Mouse (Mus musculus) midbrain, postnatal 0 days (tissue): Measurements from ENCODE around the gene Kif4. TPM values are rescaled to one million over a fixed set of nuclear protein-coding genes. Genes with fewer than 3 reads are reported as not detected.

Experiments used
- ATAC-seq: fragments of 200-750 bp; cut with Nextera tagmentation; 2 replicates; pipeline ENCODE4 v1.8.0; 2017; ENCODE audit warnings: moderate number of reproducible peaks, mild to moderate bottlenecking, moderate TSS enrichment, moderate library complexity; ENCODE audit not compliant: low FRiP score
- DNase-seq: peaks from one replicate; pipeline ENCODE4 v3.0.0-alpha.2; 2015; ENCODE audit warnings: low spot score
- H3K27ac ChIP-seq: fragments of 300-500 bp; sonication (generic); 2 replicates; pipeline ENCODE4 v1.5.1; 2014; ENCODE audit warnings: low read depth, mild to moderate bottlenecking, low read length, mixed read lengths
- H3K27me3 ChIP-seq: fragments of 300-500 bp; sonication (generic); 2 replicates; pipeline ENCODE4 v1.6.1; 2014; ENCODE audit warnings: low read length, control low read depth, mixed read lengths; ENCODE audit not compliant: insufficient read depth
- H3K36me3 ChIP-seq: fragments of 300-500 bp; sonication (generic); 2 replicates; pipeline ENCODE4 v1.6.1; 2014; ENCODE audit warnings: low read length, control low read depth, mixed read lengths; ENCODE audit not compliant: insufficient read depth
- H3K4me1 ChIP-seq: fragments of 300-500 bp; sonication (generic); 2 replicates; pipeline ENCODE4 v1.6.1; 2014; ENCODE audit warnings: mild to moderate bottlenecking, control low read depth, antibody characterized with exemption, low read length, mixed read lengths; ENCODE audit not compliant: insufficient read depth
- H3K4me2 ChIP-seq: fragments of 300-500 bp; sonication (generic); 2 replicates; pipeline ENCODE4 v1.6.1; 2014; ENCODE audit warnings: low read depth, mild to moderate bottlenecking, low read length, mixed read lengths; ENCODE audit not compliant: poor library complexity, severe bottlenecking
- H3K4me3 ChIP-seq: fragments of 300-500 bp; sonication (generic); 2 replicates; pipeline ENCODE4 v1.5.1; 2014; ENCODE audit warnings: low read depth, mild to moderate bottlenecking, low read length, moderate library complexity
- H3K9ac ChIP-seq: fragments of 300-500 bp; sonication (generic); replicated peaks from 2 replicates; pipeline ENCODE4 v1.6.1; 2014; ENCODE audit warnings: mild to moderate bottlenecking, low read length, moderate library complexity, mixed read lengths; ENCODE audit not compliant: poor library complexity, severe bottlenecking
- H3K9me3 ChIP-seq: fragments of 300-500 bp; sonication (generic); 2 replicates; pipeline ENCODE4 v1.6.1; 2016; ENCODE audit warnings: low read length, control low read depth
- CTCF ChIP-seq: IDR thresholded peaks from 2 replicates; pipeline ENCODE4 v1.5.1; 2016; ENCODE audit warnings: antibody characterized with exemption, mild to moderate bottlenecking
- WGBS: fragments of 180-500 bp; shearing (Covaris S2); extraction: QIAGEN DNeasy Blood & Tissue Kit; methylation state at CpG from one replicate; pipeline ENCODE4 v1.1.7; 2014; 5-methylcytosine and 5-hydroxymethylcytosine counted together
- polyA plus RNA-seq: library from polyadenylated mRNA; unstranded; fragments of >200 nt; fragmentation: Nextera tagmentation; extraction: Ambion mirVana; gene quantifications from 2 replicates; pipeline ENCODE4 v1.2.1, GENCODE M21; 2015
- total RNA-seq: library from RNA; depleted of rRNA; stranded (reverse); fragments of >200 nt; gene quantifications from 2 replicates; pipeline ENCODE4 v1.2.3, GENCODE M21; 2014

Gene Kif4
- total and polyA plus RNA-seq, 2 experiments from 2014 or later, result 1.6 to 3.9 TPM

DNA sequence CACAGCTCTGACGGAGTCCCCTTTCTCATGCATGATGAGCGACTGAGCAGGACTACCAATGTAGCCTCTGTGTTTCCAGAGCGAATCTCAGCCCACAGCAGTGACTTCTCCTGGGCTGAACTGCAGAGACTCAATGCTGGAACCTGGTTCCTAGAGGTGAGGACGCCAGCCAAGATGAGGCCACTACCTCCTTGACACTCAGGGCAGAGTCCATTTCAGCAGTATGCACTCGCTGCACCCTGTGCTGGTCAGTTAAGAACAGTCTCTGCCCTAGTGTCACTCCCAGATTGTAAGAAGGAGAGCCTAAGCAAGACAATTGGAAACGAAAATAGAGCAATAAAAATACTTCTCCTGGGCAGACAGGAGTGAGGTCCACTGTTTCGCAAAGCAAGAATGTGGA lies 108.8 kb downstream of the Kif4 start:
- Histone ChIP-seq H3K4me2 (no peak overlapping the region), H3K36me3 (no peaks in the 10 kb centered on the region), H3K9me3 (no peaks in the 10 kb centered on the region), H3K27ac (no peak overlapping the region), H3K9ac (no peak overlapping the region), H3K27me3 (peaks cover 2% of the 10 kb centered on the region; the same call in 1 of the 2 replicates), H3K4me1 (no peaks in the 10 kb centered on the region), H3K4me3 (no peak overlapping the region)
- TF ChIP-seq CTCF, result no peak
- WGBS, result 80% methylated on average over 7 of the region's 7 CpGs
- ATAC-seq (no peak), DNase-seq (no peak)

DNA sequence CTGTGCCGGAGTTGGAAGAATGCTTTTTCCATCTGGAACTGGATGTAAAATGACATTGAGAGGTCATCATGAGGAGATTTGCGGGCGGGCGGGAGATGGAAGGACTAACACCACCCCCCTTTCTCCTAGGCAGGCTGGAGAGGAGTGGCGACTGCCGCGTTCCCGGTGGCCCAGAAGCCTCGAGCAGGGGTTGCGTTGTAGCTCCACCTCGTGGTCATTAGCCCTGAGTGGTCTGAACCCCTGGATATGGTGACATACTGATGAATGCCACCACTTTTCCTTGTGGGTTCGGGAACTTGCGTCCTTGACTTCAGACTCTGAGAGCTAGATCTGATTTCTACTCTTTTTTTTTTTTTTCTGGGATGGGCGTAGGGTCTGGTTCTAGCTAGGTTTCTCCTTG lies 113.4 kb downstream of the Kif4 start:
- Histone ChIP-seq H3K36me3 (no peaks in the 10 kb centered on the region), H3K4me1 (no peaks in the 10 kb centered on the region), H3K27me3 (peaks cover 2% of the 10 kb centered on the region; the same call in 1 of the 2 replicates), H3K27ac (no peak overlapping the region), H3K9ac (no peak overlapping the region; the same call in 1 of the 2 replicates), H3K9me3 (no peaks in the 10 kb centered on the region), H3K4me3 (peak overlapping the region; percentile 28), H3K4me2 (peak overlapping the region; percentile 47)
- peak; percentile 81 for ATAC-seq
- TF ChIP-seq CTCF, result peak; percentile 71
- 24% methylated on average over 14 of the region's 14 CpGs for WGBS
- peak; percentile 74 for DNase-seq

DNA sequence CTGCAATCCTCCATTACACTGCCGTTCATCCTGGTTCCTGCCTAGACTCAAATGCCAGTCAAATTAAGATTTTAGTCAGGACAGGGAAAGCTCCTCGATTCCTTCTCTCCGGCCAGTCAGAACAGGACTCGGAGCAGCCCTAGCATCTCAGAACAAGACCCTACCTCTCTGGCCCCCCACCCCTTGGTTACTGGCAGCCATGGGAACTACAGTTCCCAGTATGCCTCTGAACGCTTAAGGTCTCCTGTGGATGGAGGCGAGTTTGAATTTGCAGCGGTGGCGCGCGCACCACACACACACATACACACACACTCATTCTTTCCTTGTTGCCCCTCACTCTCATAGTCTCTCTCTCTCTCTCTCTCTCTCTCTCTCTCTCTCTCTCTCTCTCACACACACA lies 113.9 kb downstream of the Kif4 start:
- no peak for TF ChIP-seq CTCF
- ATAC-seq, result peak; percentile 86
- no peaks in the 10 kb centered on the region for H3K36me3 ChIP-seq

DNA sequence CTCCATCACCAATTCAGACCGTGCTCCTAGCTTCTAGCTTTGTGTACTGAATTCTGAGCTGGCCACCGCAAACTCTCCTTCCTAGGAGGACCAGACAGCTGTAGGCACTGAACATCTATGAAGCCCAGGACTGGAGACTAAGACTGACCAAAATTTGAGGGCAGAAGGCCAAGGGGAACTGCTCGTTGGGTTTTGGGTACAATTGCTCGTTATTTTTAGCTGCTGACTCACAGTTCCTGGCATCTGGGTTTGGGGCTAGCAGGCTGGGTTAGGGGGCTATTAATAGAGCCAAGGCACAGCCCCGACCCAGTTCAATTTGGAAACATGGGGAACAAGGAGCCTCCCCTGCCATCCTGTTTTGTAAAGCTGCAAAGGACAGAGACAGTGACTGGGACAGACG lies 115.2 kb downstream of the Kif4 start:
- H3K27me3 ChIP-seq, result no peaks in the 10 kb centered on the region; the same call in 1 of the 2 replicates
- H3K9me3 ChIP-seq, result no peaks in the 10 kb centered on the region
- no peaks in the 10 kb centered on the region for H3K4me1 ChIP-seq
- H3K4me2 ChIP-seq, result no peak overlapping the region
- H3K36me3 ChIP-seq, result no peaks in the 10 kb centered on the region
- H3K9ac ChIP-seq, result no peak overlapping the region
- no peak overlapping the region for H3K4me3 ChIP-seq
- H3K27ac ChIP-seq, result no peak overlapping the region
- TF ChIP-seq CTCF, result no peak
- WGBS, result 64% methylated on average over 6 of the region's 6 CpGs
- ATAC-seq (no peak), DNase-seq (no peak)

More for the DNA sequence above, 113.9 kb downstream of the Kif4 start:
- DNase-seq, result peak; percentile 47
- Histone ChIP-seq H3K4me3 (peak overlapping the region; percentile 28), H3K4me2 (peak overlapping the region; percentile 47), H3K4me1 (no peaks in the 10 kb centered on the region), H3K27ac (no peak overlapping the region), H3K27me3 (peaks cover 2% of the 10 kb centered on the region; the same call in 1 of the 2 replicates), H3K9me3 (no peaks in the 10 kb centered on the region), H3K9ac (no peak overlapping the region; the same call in 1 of the 2 replicates)
- 35% methylated on average over 7 of the region's 10 CpGs for WGBS

DNA sequence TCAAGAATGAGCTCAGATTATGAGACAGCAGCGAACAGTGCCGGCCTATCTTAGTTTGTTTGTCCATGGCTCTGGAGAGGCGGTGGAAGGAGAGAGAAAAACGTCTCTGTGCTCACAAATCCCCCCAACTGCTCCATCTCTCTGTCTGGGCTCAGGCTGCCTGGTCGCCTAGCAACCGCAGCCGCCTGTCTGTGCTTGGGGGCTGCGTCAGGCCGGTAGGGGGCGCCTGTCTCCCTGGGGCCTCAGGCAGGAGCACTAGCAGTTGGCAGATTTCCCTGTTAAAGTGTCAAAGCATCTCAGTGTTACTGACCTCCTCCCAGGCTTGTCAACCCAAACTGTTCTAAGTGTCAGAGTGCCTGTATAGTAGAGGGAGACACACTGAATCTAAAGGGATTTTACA lies 116.4 kb downstream of the Kif4 start:
- H3K9me3 ChIP-seq, result no peaks in the 10 kb centered on the region
- H3K4me2 ChIP-seq, result no peak overlapping the region
- TF ChIP-seq CTCF, result peak; percentile 80
- DNase-seq (peak; percentile 81), ATAC-seq (peak; percentile 78)
- no peaks in the 10 kb centered on the region for H3K27me3 ChIP-seq
- 13% methylated on average over 10 of the region's 10 CpGs for WGBS
- H3K4me1 ChIP-seq, result no peaks in the 10 kb centered on the region
- H3K27ac ChIP-seq, result no peak overlapping the region; the same call in 1 of the 2 replicates
- H3K4me3 ChIP-seq, result no peak overlapping the region
- no peak overlapping the region for H3K9ac ChIP-seq
- H3K36me3 ChIP-seq, result no peaks in the 10 kb centered on the region

DNA sequence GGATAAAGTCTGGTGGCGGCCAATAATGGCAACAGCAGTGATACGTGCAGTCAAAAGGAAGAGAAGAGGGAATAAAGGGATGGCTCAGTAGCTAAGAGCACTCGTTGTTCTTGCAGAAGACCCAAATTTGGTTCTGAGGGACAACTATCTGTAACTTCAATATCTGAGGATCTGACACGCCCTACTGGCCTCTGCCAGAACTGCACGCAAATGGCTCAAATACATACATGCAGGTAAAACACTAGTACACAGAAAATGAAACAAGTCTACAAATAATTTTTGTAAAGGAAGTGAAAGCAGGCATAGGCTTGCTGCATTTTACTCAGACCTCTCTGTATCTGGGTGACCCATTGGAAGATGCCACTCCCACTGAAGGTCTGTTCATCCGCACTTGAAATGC lies 140.3 kb downstream of the Kif4 start:
- no peak for DNase-seq
- no peak overlapping the region for H3K27ac ChIP-seq
- ATAC-seq, result no peak
- no peaks in the 10 kb centered on the region for H3K36me3 ChIP-seq
- H3K4me2 ChIP-seq, result no peak overlapping the region
- no peak overlapping the region for H3K4me3 ChIP-seq
- no peaks in the 10 kb centered on the region for H3K4me1 ChIP-seq
- no peak overlapping the region for H3K9ac ChIP-seq
- 79% methylated on average over 6 of the region's 6 CpGs for WGBS
- peak; percentile 49 for TF ChIP-seq CTCF
- H3K9me3 ChIP-seq, result no peaks in the 10 kb centered on the region
- H3K27me3 ChIP-seq, result no peaks in the 10 kb centered on the region
